Mouse (Mus musculus) hindlimb bud, embryonic 11.5 days (tissue): ENCODE results near the gene Dpy19l1.

Experiments used
- DNase-seq: peaks from one replicate; pipeline ENCODE4 v3.0.0-alpha.2; 2012; ENCODE audit warnings: low read depth, low spot score; ENCODE audit errors: extremely low spot score

Gene Dpy19l1

DNA sequence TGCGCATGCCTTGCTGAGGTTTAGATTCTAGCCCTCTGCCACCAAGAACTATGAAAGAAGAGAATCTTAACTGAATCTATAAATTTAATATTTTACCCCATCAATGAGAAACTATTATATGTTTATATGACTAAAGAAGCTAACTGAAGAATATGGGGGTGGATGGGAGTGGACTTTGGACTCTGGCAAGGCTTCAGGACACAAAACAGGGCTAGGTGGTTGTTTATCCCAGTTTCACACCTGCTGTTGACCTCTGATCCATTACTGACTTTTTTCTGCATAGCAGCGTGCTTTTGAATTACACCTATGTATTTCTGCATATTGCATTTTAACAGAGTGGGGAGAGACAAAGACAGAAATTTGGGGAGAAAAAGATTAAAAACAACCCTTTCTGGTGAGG is 124.1 kb downstream of the Dpy19l1 start:
- no peak for DNase-seq
